ENCODE assay signal across 8 mouse cellular contexts in the genomic region with DNA sequence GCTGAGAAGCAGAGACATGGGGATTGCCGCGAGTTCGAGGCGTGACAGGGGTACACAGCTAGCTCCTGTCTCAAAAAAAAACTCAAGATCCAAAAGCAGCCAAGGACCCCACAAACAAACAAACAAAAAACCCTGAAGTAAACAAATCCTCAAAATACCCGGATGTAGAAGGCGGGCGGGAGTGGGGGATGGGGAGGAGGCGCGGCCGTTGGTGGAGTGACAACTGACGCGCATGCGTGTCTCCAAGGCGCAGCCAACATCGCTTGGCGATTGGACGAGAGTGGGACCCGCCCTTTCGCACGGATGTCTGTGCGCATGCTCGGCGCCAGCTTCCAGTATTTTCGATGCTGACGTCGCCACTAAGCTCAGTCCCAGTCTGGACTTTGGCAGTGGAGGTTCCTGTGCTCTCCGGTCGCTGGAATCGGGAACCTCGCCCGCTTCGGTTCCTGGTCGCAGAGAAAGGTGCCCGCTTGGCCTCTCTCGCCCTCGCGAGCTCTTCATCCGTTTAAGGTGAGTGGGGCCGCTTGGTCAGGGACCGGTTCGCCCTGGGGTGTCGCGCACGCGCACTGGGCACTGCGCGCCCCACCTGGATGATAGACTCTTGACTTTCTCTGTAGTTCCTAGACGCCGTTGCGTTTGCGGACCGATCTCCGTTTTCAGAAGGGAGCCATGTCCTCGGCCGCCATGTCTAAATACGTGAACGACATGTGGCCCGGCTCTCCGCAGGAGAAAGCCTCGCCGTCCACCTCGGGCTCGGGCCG. TPM values are rescaled to one million over a fixed set of nuclear protein-coding genes. Genes with fewer than 3 reads are reported as not detected.
DNase-seq lines count a peak whose midpoint lies in the region; ATAC-seq lines count a peak whose summit lies in the region.

A gene (plus strand): TSS at position 335 of the 761 bp plus-strand sequence.

- H3K4me2 ChIP-seq in hindbrain, embryonic 12.5 days (replicated peaks) = peak within 1 kb of the TSS; percentile 90

- peak within 1 kb of the TSS; percentile 96 for H3K9ac ChIP-seq in hindbrain, embryonic 12.5 days

- WGBS in hindbrain, embryonic 12.5 days = under 1% methylated on average over 62 of the region's 64 CpGs

- H3K4me1 ChIP-seq in hindbrain, embryonic 12.5 days = peaks cover 19% of the 10 kb centered on the region

- peak within 1 kb of the TSS; percentile 94 for H3K27ac ChIP-seq in hindbrain, embryonic 12.5 days

- peak; percentile 95 for ATAC-seq in hindbrain, embryonic 12.5 days (ENCODE audit: low FRiP score)

- H3K27me3 ChIP-seq in hindbrain, embryonic 12.5 days = no peaks in the 10 kb centered on the region

- peaks cover 33% of the 10 kb centered on the region for H3K36me3 ChIP-seq in hindbrain, embryonic 12.5 days

- DNase-seq in Muller cell, postnatal 12 days (ENCODE audit: inconsistent ontology term) = peak; percentile 96
- DNase-seq in cerebellum, adult 9-11 months = peak; percentile 99
- DNase-seq in frontal cortex, postnatal 10 days (ENCODE audit: low spot score in 2 of 2) = peak; percentile 97 to 98
- DNase-seq in layer of hippocampus, postnatal 14 days (ENCODE audit: low spot score in 2 of 2) = peak; percentile 98 to 99
- DNase-seq in lung, postnatal 14 days = peak; percentile 98
- peak; percentile 97 for DNase-seq in retina, adult 2 months (ENCODE audit: low read depth, low spot score)
- DNase-seq in thymus, postnatal 36 days = peak; percentile 95 to 98

- peak within 1 kb of the TSS; percentile 100 for H3K4me3 ChIP-seq in hindbrain, embryonic 12.5 days

- no peaks in the 10 kb centered on the region for H3K9me3 ChIP-seq in hindbrain, embryonic 12.5 days (replicated peaks)

RNA-seq across cellular contexts. Expression of the gene that starts here (rescaled TPM):
- 536 and 591 TPM in 2 replicates for polyA plus RNA-seq in hindbrain, embryonic 12.5 days (2016; fragmentation: Nextera tagmentation; extraction: Ambion mirVana)
- 100 to 1,000 TPM; 241 to 268 TPM for total RNA-seq in layer of hippocampus, postnatal 14 days (2021)

Comparison
In these comparisons a context has a peak if more than half of its experiments do, and no peak if none do; other contexts are left out.
1. Peak in every context shown above with its lines: DNase-seq, ATAC-seq, H3K4me3 ChIP-seq and H3K27ac ChIP-seq.